Mouse (Mus musculus): Measurements from ENCODE around the gene Noto.

Gene Noto

DNA sequence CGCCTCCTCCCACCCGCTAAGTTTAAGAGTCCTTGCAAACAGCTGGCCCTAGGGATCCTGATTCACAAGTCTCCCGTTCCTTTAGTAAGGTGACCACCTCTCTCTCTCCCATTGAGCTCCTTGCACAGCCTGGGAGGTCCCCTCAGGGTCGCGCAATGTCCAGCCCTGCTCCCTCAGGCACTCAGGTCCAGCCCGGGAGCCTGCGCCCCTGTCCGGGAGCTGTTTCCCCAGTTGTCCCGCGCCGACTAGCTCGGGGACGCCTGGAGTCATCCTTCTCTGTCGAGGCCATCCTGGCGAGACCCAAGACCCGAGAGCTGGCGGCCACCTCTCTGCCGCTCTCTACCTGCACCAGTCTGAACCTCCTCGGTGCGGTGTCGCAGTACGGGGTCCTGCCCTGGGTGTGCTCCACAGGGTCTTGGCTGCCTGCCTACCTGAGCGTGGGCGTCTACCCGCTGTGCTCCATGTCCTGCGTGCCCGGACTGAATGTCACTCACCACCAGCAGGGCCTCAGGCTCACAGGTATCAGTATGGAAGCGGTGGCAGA lies at the start of gene Noto:
Gene Noto (plus strand): TSS at position 51 of the 544 bp plus-strand sequence.
- DNase-seq (ENCODE audit: low spot score in 2 of 2): no peak

DNA sequence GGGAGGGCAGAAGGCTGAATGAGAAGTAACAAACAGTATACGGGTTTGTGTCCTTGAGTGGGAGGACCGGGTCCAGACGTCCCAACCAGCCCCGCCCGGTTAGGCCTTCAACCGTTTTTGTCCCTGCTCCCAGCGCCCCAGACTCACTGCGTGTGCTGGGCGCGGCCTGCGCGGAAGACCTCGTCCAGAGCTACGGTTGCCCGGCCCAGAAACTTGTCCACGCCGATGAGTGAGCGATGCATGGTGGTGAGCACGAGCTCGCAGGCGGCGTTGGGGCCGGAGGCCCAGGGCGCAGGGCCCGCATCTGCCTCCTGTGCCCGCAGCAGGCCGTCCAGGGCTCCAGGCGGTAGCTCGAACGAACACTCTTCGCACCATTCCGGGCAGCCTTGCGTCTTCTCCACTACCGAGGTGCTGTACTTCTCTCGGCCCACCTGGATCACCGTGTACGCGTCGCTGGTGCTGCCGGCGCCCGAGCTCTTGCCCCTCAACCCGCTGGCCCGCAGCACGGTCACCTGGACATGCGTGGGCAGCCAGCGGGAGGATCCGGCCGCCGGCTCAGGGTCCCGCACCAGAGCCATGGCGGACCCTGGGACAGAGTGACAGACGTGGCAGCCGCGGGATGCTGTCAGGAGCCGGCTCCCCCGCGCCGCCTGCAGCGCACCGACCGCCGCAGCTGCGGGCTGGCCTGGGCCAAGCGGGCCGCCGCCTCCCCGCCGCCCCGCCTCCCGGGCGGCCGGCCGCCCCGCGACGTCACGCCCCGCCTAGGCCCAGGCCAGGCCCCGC lies 49.5 kb upstream of the Noto start, which contains the start of gene Rab11fip5:
Gene Rab11fip5 (minus strand): TSS at position 684 of the 783 bp plus-strand sequence.
- DNase-seq (ENCODE audit: low spot score in 2 of 2): peak in 1 of 2 experiments; percentile 53

DNA sequence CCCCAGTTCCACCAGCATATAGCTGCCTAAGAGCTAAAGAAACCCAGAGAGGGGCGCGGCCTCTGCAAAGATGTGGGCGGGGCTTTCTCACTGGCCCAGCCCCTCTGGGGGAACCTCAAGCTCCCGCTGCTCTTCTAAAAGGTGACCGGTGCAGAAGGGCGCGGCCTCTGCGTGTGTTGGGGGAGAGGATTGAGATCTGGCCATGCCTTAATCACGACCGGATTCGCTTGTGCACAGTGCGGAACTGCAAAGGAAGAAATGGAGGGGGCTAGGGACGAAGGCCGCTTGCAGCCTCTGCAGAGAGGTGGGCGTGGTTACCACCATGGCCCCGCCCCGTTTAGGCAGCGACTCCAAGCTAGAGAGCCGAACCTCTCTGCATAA lies 49.0 kb upstream of the Noto start:
- DNase-seq (ENCODE audit: low spot score in 2 of 2): peak; percentile 94 to 96

DNA sequence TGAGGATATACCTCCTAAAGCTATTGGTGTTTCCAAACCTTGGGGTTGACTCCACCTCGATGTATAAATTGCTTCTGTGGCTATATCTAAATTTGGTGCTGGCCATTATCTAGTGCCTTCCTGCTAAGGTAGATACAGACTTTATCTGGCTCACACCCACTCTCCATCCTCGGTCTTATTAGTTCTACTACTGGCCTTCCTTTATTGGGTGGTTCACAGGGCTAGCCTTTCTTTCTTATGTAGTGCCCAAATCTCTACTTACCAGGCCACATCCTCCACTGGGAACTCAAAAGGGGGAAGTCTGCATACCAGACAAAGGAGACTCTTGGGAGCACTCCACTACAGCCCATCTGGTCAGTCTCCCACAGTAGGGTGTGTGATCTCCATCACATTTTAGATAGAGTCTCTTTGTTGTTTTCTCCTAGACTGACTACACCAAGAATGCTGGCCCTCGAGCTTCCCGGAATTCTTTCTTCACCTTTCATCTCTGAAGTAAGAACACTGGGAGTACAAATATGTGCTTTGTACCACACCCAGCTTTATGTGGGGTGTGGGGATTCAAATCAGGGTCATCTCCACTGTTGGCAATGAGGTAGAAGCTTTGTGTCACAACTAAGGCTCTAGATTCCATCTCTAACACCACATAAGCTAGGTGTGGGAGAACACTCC lies 46.5 kb upstream of the Noto start:
- DNase-seq (ENCODE audit: low spot score in 2 of 2): no peak

DNA sequence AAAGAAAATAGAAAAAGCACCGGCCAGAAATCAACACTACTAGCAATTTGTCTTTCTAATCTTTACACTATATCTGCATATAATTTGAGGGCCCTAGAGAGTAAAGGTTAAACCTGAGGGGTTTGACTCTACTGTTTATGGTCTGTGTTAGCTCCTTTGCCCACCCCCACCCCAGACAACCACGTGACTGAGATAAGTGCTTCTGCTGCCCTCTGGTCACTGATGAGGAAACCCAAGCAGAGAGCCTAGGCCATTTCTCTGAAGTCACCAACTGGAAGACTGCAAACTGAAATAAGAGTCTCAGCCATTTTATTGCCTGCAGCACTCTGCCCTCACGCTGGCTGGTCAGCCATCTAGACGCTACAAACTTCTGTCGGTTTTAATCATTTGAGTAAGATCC lies 45.8 kb upstream of the Noto start:
- DNase-seq (ENCODE audit: low spot score in 2 of 2): no peak

DNA sequence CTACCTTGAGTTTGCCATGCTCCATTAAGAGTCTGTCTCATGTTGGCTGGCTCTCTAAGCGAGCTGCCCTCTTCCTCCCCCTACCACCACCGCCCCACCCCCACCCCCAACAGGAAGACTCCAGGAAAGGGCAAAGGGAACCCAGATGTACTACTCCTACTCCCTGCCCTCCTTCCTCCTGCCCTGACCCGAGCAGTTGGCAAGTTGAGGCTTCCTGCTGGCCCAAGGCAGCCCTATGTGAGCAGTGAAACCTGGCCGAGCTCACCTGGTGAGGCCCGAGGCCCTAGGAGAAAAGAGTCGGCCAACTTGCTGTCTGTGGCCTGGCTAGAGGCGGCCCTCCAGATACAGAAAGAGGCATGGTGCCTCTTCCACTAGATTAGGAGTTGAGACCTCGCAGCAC lies 45.1 kb upstream of the Noto start:
- no peak for DNase-seq (ENCODE audit: low spot score in 2 of 2)

DNA sequence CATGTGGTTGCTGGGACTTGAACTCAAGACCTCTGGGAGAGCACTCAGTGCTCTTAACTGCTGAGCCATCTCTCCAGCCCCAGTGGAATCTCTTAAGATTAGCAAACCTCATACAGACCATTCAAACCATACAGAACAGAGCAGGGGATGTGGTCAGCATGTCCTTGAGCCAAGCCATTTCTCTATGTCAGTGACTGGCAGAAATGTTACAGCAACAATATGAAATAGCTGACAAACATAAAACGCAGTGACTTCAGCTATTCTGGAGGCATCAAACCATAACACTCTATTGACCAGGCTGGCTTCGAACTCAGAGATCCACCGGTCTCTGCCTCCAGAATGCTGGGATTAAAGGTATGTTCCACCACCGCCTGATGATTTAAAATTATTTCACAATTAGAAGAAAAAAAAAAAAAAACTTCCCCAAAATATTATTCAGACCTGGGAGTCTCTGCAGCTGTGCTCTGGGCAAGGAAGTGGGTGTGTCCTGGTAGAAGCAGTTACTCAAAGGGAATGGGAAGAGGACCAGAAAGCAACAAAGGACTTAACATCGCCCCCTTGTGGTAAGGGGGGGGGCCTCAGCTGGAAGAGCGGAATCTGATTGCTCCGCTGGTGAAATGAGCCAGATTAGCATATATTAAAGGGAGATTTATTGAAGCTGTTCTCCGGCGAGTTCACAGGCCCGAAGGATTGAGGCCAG lies 43.3 kb upstream of the Noto start:
- DNase-seq (ENCODE audit: low spot score in 2 of 2): peak; percentile 50 to 78

DNA sequence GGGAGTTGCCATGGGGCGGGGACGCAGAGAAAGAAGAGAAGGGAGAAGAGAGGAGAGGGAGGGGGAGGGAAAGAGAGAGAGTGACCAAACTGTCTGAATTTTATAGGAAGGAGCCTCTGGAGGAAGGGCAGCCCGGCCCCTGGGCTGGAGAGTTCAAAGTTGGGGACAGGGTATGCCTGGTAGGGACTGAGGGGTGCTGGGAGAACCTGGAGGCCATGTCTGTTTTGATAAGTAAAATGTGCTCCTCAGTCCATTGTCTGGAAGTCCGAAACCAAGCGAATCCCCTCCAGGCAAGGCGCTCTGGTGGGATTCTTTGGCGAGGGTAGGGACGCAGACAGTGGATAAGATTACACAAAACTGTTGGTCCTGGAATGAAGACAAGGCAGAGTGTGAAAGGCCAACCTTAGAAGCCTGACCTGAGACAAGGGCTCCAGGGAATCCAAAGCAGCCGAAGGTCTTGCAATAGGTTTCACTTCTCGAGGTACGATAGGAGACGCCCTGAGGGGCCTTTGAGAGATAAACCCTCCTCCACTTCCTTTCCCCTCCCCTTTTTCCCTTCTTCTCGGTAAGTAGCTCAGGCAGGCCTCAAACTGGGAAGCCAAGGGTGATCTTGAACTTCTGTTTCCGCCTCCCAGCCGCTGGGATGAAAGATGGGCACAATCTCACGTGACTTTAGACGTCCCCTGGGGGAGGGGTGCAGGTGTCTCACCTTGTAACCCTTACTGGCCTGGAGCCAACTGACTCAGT lies 42.6 kb upstream of the Noto start:
- no peak for DNase-seq (ENCODE audit: low spot score in 2 of 2)

DNA sequence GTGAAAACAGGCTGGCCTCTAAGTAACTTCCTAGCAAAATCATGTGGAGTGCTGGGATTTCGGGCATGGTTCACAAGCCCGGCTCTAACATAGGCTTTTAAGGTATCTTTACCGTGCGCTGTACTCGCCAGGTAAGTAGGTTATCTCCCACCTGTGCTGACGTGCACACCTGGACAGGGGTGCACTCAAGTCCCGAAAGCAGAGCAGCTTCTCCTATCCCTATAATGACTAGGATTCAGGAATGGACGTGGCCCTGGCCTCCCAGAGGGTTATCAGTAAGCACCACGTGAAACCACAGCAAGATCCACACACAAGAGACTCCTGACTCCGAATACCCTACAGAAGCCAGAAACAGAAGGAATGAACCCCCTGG lies 42.1 kb upstream of the Noto start:
- DNase-seq (ENCODE audit: low spot score in 2 of 2): no peak

DNA sequence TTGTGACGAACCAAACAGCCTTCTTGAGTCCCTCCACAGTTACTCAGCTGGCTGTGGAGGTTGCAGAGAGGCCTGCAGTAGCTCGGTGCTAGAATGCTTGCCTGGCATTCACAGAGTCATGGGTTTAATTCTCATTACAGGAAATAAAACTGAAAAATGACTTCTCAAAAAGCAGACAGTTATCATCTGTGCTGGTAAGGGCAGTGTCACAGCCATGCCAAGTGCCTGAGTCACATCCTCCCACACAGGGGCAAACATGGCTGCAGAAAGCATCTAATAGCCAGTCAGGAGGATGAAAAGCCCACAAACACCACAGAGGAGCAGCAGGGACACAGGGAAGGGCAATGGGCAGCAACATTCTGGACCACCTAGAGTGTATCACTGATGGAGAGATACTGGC lies 40.9 kb upstream of the Noto start:
- DNase-seq (ENCODE audit: low spot score in 2 of 2): no peak

DNA sequence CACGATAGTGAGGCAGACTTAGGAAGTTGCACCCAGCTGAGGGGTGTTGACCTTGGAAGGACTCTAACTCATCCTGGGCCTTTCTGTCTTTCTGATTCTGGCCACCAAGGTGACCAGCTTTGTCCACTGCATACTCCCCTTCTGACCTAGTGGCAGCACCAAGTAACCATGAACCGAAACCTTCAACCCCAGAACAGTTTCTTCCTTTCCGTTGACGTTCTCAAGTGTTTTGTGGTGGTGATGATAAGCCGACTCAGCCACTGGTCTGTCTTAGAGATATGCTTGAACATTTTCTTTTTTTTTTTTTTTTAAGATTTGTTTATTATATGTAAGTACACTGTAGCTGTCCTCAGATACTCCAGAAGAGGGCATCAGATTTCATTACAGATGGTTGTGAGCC lies 35.1 kb upstream of the Noto start:
- no peak for DNase-seq (ENCODE audit: low spot score in 2 of 2)

DNA sequence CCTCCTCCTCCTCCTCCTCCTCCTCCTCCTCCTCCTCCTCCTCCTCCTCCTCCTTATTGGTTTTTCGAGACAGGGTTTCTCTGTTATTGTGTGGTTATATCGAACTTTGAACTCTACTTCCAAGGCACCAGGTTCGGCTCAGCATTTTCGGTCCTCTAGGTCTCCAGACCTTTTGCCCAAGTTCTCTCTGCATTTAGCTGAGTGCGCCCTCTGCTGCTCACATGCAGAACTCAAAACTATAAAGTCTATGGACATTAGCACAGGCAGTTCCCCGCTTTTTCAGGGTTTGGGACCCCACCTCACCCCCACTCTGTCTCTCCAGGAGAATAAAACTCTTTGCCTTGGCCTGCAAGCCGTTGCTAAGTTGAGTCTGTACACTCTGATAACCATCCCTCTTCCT lies 31.9 kb upstream of the Noto start:
- DNase-seq (ENCODE audit: low spot score in 2 of 2): peak in 1 of 2 experiments; percentile 59

DNA sequence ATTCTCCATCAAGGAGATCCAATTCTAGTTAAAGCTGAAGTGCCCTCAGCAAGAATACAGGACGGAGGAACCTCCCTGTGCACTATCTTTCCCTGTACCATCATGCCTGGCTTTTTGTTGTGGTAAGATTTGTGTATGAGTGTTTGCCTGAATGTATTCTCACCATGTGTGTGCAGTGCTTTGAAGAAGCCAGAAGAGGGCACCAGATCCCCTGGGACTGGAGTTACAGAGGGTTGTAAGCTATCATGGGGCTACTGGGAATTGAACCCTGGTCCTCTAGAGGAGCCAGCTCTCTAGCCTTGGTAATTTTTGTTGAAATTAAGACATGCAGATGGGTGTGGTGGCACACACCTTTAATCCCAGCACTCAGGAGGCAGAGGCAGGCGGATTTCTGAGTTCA lies 28.3 kb upstream of the Noto start:
- no peak for DNase-seq (ENCODE audit: low spot score in 2 of 2)

DNA sequence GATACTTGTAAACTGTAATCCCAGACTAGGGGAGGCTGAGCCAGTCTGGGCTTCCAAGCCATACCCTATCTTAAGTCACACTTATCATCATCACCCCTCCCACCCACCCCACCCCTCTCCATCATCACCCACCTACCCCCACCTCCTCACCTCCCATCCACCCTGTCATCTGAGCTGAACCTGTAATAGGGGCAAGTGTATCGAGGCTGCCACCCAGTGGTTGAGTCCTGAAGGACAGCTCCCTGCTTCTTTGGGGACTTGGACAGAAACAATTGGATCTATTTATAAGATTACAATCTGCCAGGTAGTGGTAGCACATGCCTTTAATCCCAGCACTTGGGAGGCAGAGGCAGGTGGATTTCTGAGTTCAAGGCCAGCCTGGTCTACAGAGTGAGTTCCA lies 26.5 kb upstream of the Noto start:
- DNase-seq (ENCODE audit: low spot score in 2 of 2): peak in 1 of 2 experiments; percentile 57

DNA sequence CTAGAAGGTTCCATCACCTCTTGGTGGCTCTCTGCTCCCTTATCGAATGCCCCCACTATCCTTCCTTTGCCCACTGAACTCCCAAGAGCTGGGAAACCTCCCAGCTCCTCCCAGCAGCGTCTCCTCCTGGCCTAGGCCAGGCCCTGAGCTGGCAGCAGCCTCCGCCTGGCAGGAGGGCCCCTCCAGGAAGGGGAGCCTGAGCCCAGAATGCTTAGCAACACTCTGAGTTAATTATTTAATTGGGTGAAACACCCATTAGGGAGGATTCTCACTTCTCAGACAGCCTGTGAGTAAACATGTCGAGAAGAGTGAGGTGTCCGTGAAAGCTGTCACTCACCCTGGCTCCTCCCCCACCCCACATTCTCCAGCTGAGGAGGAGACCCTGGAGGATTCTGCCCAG lies 24.0 kb upstream of the Noto start:
- DNase-seq (ENCODE audit: low spot score in 2 of 2): no peak

DNA sequence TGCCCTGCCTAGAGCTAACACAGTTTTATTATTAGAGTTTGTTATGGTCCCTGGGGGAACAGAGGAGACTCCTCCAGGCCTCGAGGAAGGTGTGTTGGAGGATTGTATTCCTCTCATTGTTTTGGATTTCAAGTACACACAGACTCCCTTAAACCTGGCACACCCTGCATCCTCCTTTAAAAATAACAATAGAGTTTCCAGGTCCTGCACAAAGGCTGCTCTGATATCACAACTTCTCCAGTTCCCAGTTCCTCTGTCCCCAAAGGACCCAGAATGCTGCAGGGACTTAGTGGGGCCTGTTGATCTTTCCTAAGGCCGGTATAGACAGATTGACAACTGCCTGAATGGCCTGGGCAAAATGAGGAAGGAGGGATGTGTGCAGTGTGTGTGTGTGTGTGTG lies 21.1 kb upstream of the Noto start:
- DNase-seq (ENCODE audit: low spot score in 2 of 2): no peak

DNA sequence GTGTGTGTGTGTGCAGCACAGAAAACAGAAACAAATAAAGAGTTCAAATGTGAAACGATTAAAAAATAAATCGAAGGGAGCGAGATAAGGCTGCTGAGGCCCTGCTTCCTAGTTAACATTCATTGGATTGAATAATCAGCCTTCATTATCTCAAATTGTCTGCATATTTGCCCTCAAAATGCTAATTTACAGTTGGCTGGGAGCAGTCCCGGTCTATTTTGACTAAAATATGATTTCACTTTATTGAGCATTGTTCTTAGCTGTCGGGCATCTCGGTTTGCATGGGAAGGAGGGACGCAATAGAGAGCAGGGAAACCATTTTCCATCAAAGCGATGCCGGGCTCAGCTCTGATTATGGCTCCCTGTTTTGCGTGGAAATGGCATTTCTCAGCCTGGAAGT lies 20.6 kb upstream of the Noto start:
- no peak for DNase-seq (ENCODE audit: low spot score in 2 of 2)

DNA sequence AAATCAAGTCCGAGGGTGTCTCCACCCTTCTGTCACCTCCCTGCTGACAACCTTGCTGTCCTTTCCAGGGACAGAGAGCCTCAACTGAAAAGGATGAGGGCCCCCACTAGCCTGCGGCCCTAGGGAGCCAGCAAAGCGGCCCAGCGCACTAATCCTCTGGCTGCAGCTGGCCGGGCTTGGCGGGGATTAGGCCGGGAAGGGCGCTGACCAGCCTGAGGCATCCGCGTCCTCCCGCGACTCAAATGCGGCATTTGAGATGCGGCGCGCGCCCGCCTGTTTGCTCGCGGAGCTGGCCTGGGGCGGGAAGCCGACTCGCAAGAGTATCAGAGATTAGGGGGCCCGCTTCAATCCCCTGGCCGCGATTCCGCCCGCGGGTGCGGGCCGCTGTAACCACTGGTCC lies 14.7 kb upstream of the Noto start:
- no peak for DNase-seq (ENCODE audit: low spot score in 2 of 2)

DNA sequence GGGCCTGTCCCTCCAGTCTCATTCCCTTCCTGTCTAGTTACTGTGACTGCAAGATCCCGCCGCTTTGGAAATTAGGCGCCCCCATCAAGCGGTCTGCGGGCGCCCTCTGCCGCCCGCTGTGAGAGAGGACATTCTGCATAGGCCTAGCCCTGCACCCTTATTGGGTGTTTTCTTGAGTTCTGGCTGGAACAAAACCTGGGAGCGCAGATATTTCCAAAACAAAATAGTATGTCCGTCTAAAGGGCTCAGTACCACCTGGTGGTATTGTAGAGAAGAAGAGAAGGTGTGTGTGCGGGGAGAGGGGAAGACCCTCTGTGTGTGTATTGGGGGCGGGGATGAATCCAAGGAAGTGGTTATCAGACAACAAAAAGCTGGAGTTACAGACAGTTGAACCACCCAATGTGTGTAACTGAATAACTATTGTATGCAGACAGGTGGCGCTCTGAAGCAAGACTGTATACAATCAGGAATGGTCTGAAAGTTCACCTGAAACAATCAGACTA lies 12.9 kb upstream of the Noto start:
- DNase-seq (ENCODE audit: low spot score in 2 of 2): peak in 1 of 2 experiments; percentile 18

DNA sequence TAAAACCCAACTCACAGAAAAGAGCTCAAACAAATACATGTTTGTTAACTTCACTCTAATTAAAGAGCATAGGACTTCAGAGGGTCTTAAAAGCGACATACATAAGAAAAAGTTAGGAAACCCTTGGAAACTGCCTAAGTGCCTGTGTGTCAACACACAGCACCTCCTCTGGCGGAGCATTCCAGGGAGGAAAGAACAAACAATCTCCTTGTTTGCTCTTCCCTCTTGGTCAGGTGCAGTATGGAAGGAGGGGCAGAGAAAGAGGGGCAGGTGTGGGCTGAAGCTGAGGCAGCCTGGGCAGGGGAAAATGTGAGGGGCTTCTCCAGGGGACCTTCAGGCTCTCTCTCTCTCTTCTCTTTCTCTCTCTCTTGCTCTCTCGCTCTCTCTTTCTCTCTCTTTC lies 7.9 kb upstream of the Noto start:
- DNase-seq (ENCODE audit: low spot score in 2 of 2): no peak

DNA sequence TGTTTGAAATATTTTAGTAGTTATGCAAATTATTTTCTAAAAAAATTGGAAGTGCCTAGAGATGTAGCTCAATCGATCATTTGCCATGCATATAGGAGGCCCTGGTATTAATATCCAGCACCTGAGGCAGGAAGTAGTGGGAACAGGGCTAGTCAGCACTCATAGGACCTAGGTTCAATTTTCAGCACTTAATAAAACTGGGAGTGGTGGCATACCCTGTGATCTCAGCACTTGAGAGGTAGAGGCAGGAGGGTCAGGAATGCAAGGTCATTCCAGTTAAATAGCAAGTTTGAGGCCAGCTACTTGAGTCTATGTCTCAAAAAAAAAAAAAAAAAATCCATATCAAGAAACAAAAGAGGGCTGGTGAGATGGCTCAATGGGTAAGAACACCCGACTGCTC lies 4.5 kb upstream of the Noto start:
- DNase-seq (ENCODE audit: low spot score in 2 of 2): no peak
